Mouse (Mus musculus) gastrocnemius, postnatal 14 days (tissue): ENCODE measurements around the gene Jam2. TPM values are rescaled to one million over a fixed set of nuclear protein-coding genes. Genes with fewer than 3 reads are reported as not detected.

ENCODE experiments used
- DNase-seq: peaks from one replicate; pipeline ENCODE4 v3.0.0; 2021; ENCODE audit warnings: mixed read lengths
- intact Hi-C: fragments of 180-260 bp; cut with DNase I; formaldehyde crosslinking; loops from one replicate; pipeline ENCODE4 v1.15.1; 2025; ENCODE audit warnings: low total_unique reads
- total RNA-seq, 2 experiments: library from RNA; stranded (reverse); gene quantifications; 2 replicates each; pipeline ENCODE4 v1.2.3; 2021

Jam2 gene
- total RNA-seq, 2 experiments from 2014 or later, result 19.4 to 24.7 TPM

GRCm38 (mm10) chr16:84778431-84778830, 4.5 kb downstream of the Jam2 start:
- intact Hi-C loops, result loop anchor here (5.0 kb wide), 1 partner anchor 39 kb away; no protein-coding TSS in a partner anchor
- no peak for DNase-seq

GRCm38 (mm10) chr16:84778861-84779630, 5.1 kb downstream of the Jam2 start:
- intact Hi-C loops, result loop anchor here (5.0 kb wide), 1 partner anchor 38 kb away; no protein-coding TSS in a partner anchor
- DNase-seq, result no peak

- no peak for DNase-seq
- intact Hi-C loops, result loop anchor here (5.0 kb wide), 1 partner anchor 38 kb away; no protein-coding TSS in a partner anchor
These were observed 5.8 kb downstream of the Jam2 start for GRCm38 (mm10) chr16:84779718-84780117.

GRCm38 (mm10) chr16:84783279-84783678, 9.4 kb downstream of the Jam2 start:
- intact Hi-C loops, result no loop called here
- DNase-seq, result peak; percentile 6

GRCm38 (mm10) chr16:84784966-84785365, 11.0 kb downstream of the Jam2 start:
- DNase-seq, result no peak
- intact Hi-C loops, result no loop called here

GRCm38 (mm10) chr16:84790595-84791165, 16.8 kb downstream of the Jam2 start:
- intact Hi-C loops, result no loop called here
- DNase-seq, result no peak

- intact Hi-C loops, result no loop called here
- no peak for DNase-seq
These were observed 19.5 kb downstream of the Jam2 start for GRCm38 (mm10) chr16:84793401-84793800.

GRCm38 (mm10) chr16:84795337-84795736, 21.4 kb downstream of the Jam2 start:
- DNase-seq, result no peak
- intact Hi-C loops, result no loop called here

GRCm38 (mm10) chr16:84796678-84797077, 22.8 kb downstream of the Jam2 start:
- no peak for DNase-seq
- intact Hi-C loops, result no loop called here

GRCm38 (mm10) chr16:84800038-84800437, 26.1 kb downstream of the Jam2 start:
- intact Hi-C loops, result no loop called here
- DNase-seq, result no peak

GRCm38 (mm10) chr16:84802217-84802616, 28.3 kb downstream of the Jam2 start:
- peak; percentile 32 for DNase-seq
- intact Hi-C loops, result no loop called here

- intact Hi-C loops, result no loop called here
- no peak for DNase-seq
These were observed 30.9 kb downstream of the Jam2 start for GRCm38 (mm10) chr16:84804866-84805265.

GRCm38 (mm10) chr16:84806175-84806574, 32.3 kb downstream of the Jam2 start:
- DNase-seq, result no peak
- intact Hi-C loops, result no loop called here

GRCm38 (mm10) chr16:84807874-84808273, 34.0 kb downstream of the Jam2 start:
- intact Hi-C loops, result no loop called here

GRCm38 (mm10) chr16:84810254-84810653, 36.3 kb downstream of the Jam2 start:
- DNase-seq, result no peak
- intact Hi-C loops, result no loop called here

More at GRCm38 (mm10) chr16:84807874-84808273, 34.0 kb downstream of the Jam2 start:
- DNase-seq, result no peak

- intact Hi-C loops, result no loop called here
These were observed 39.9 kb downstream of the Jam2 start for GRCm38 (mm10) chr16:84813852-84814251.

GRCm38 (mm10) chr16:84814511-84814910, 40.6 kb downstream of the Jam2 start:
- intact Hi-C loops, result no loop called here
- DNase-seq, result no peak

More at GRCm38 (mm10) chr16:84813852-84814251, 39.9 kb downstream of the Jam2 start:
- no peak for DNase-seq

GRCm38 (mm10) chr16:84817423-84817822, 43.5 kb downstream of the Jam2 start:
- DNase-seq, result no peak
- intact Hi-C loops, result loop anchor here (5.0 kb wide), 2 partner anchors 40 to 80 kb away; partner anchors contain the start of gene Mrpl39

GRCm38 (mm10) chr16:84825009-84825408, 51.1 kb downstream of the Jam2 start:
- peak; percentile 36 for DNase-seq
- intact Hi-C loops, result no loop called here

GRCm38 (mm10) chr16:84831696-84832095, 57.8 kb downstream of the Jam2 start:
- DNase-seq, result no peak
- intact Hi-C loops, result no loop called here

- intact Hi-C loops, result no loop called here
- peak; percentile 25 for DNase-seq
These were observed 58.8 kb downstream of the Jam2 start for GRCm38 (mm10) chr16:84832736-84833135.
